In the genomic region with DNA sequence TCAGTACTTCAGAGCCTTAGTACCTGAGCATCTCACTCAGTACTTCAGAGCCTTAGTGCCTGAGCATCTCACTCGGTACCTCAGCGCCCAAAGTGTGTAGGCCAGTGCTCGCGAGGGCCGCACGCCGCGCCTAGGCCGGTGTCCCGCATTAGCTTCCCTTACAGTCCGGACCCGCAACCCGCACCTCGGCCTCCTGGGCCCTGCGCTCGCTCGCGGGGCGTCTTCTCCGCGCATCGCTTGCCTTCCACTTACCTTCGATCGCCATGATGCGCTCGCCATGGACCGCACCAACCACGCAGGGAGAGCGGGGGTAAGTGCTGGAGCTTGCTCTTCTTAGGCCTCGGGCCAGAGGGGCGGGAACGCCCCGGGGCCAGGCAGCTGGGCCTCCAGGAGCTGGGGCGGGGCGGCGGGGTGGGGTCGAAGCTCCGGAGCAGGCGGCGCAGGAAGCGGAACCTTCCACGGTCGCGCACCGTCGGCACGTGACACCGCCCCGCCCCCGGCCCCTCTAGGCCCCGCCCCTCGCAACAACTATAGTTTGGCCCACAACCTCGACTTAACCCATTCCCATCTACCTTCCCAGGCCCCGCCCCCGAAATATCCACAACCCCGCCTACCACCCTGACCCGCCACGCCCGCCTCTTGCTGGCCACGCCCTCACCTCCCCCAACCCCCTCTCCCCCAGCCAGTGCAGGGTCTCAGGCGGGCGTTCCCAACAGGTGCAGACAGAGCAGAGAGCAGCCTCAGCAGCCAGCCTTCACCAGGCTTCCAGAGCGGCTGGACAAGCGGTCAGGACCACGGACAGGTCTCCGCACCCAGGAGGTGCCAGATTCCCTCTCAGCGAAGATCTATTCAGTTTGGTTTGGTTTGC, we compare ENCODE assay signal across 8 mouse cellular contexts. TPM values are rescaled to one million over a fixed set of nuclear protein-coding genes. Genes with fewer than 3 reads are reported as not detected.
DNase-seq lines count a peak whose midpoint lies in the region; ATAC-seq and TF ChIP-seq lines count a peak whose summit lies in the region.

A gene (minus strand): TSS at position 405 of the 868 bp plus-strand sequence.

- in situ Hi-C loops in ES-E14 (cut with MboI; ENCODE audit: low sequenced_read_pairs in 2 of 2, unreplicated experiment in 2 of 2), result no loop called here

- peak; percentile 87 for ATAC-seq in erythroblast, adult 5-6 weeks (replicated peaks; ENCODE audit: low FRiP score, poor library complexity, severe bottlenecking)
- peak; percentile 92 for ATAC-seq in heart, embryonic 16.5 days (replicated peaks; ENCODE audit: extremely low read depth, insufficient read depth, low FRiP score)

- H3K36me3 ChIP-seq in ES-E14 (ENCODE audit: control insufficient read depth, insufficient read depth, low read length, poor library complexity, severe bottlenecking), result no peaks in the 10 kb centered on the region
- no peaks in the 10 kb centered on the region for H3K36me3 ChIP-seq in heart, embryonic 16.5 days (ENCODE audit: control insufficient read depth, insufficient read depth)

- peak within 1 kb of the TSS; percentile 69 to 72 for H3K4me3 ChIP-seq in ES-E14 (ENCODE audit: insufficient read depth in 1 of 2, low read depth in 1 of 2, low read length in 2 of 2, poor library complexity in 1 of 2, severe bottlenecking in 1 of 2)
- peak within 1 kb of the TSS; percentile 60 for H3K4me3 ChIP-seq in heart, embryonic 16.5 days (ENCODE audit: low read length)
- H3K4me3 ChIP-seq in lung, adult 2 months (replicated peaks; ENCODE audit: extremely low read depth, low read depth, low read length), result peak within 1 kb of the TSS; percentile 28

- peak within 1 kb of the TSS; percentile 76 for H3K9ac ChIP-seq in ES-E14 (ENCODE audit: insufficient read depth, low read depth, low read length, poor library complexity, severe bottlenecking)
- H3K9ac ChIP-seq in heart, embryonic 16.5 days (ENCODE audit: low read length), result peak within 1 kb of the TSS; percentile 23; the same call in 1 of the 2 replicates

- no peak for TF ChIP-seq POLR2A in lung, adult 2 months (IDR thresholded peaks at IDR 0.05; ENCODE audit: borderline replicate concordance, extremely low read depth, low read depth, low read length)

- peaks cover 0 to 2% of the 10 kb centered on the region in 2 experiments; a peak in 1 of 4 replicates for H3K4me1 ChIP-seq in ES-E14 (ENCODE audit: control insufficient read depth in 2 of 2, insufficient read depth in 2 of 2, low read length in 2 of 2, poor library complexity in 1 of 2)
- H3K4me1 ChIP-seq in heart, embryonic 16.5 days (ENCODE audit: control insufficient read depth, insufficient read depth, low read length), result no peaks in the 10 kb centered on the region
- no peaks in the 10 kb centered on the region for H3K4me1 ChIP-seq in lung, adult 2 months (ENCODE audit: control insufficient read depth, insufficient read depth, low read length)

- no peak within 1 kb of the TSS; the same call in 1 of the 2 replicates for H3K27ac ChIP-seq in ES-E14 (ENCODE audit: insufficient read depth, low read depth, low read length, poor library complexity, severe bottlenecking)
- no peak within 1 kb of the TSS for H3K27ac ChIP-seq in heart, embryonic 16.5 days (ENCODE audit: low read length)

- no peaks in the 10 kb centered on the region for H3K9me3 ChIP-seq in ES-E14 (ENCODE audit: control insufficient read depth, insufficient read depth, low read depth, low read length)
- no peaks in the 10 kb centered on the region for H3K9me3 ChIP-seq in heart, embryonic 16.5 days (replicated peaks; ENCODE audit: control insufficient read depth, low read length)

- DNase-seq in ES-E14 (ENCODE audit: low read depth, low spot score), result peak; percentile 92
- peak; percentile 55 for DNase-seq in brain, embryonic 18.5 days (ENCODE audit: low read depth, low spot score)
- peak; percentile 84 to 88 for DNase-seq in kidney, postnatal 36 days
- DNase-seq in lung, adult 2 months, result peak; percentile 12
- DNase-seq in ovary, postnatal 10 days (ENCODE audit: low spot score), result peak; percentile 54
- peak; percentile 82 for DNase-seq in thymus, postnatal 14 days

- no peak for TF ChIP-seq CTCF in lung, adult 2 months (IDR thresholded peaks at IDR 0.05; ENCODE audit: insufficient read depth, low read length)

- peak within 1 kb of the TSS; percentile 90 for H3K4me2 ChIP-seq in heart, embryonic 16.5 days (ENCODE audit: low read depth, low read length)

- 2% methylated on average over 56 of the region's 67 CpGs for WGBS in heart, embryonic 16.5 days
- WGBS in lung, adult 2 months, result 2% methylated on average over 58 of the region's 67 CpGs

- peaks cover 6% of the 10 kb centered on the region for H3K27me3 ChIP-seq in heart, embryonic 16.5 days (ENCODE audit: control insufficient read depth, insufficient read depth, low read length)

TF ChIP-seq in ES-E14, 5 proteins besides CTCF, POLR2A, EP300 and RAD21:
- TF ChIP-seq MAFK (IDR thresholded peaks at IDR 0.05; ENCODE audit: insufficient read depth, low read depth, low read length) (no peak), CHD2 (IDR thresholded peaks at IDR 0.05; ENCODE audit: low read depth, low read length) (no peak), HCFC1 (IDR thresholded peaks at IDR 0.05; ENCODE audit: borderline replicate concordance, insufficient read depth, low read length) (no peak), ZC3H11A (IDR thresholded peaks at IDR 0.05; ENCODE audit: borderline replicate concordance, low read depth, low read length) (no peak), ZNF384 (IDR thresholded peaks at IDR 0.05; ENCODE audit: low read depth, low read length) (no peak)

RNA-seq across cellular contexts. Expression of the gene that starts here (rescaled TPM):
- total RNA-seq in ES-E14 (2012; rRNA removed), result 8.5 and 15.1 TPM in 2 replicates
- 17.1 and 18.8 TPM in 2 replicates for total RNA-seq in erythroblast, adult 5-6 weeks (2015; ENCODE audit: low replicate concordance)
- 31.9 and 41.0 TPM in 2 replicates for total RNA-seq in erythroblast, adult 5-6 weeks (2017; ENCODE audit: low replicate concordance)
- polyA plus RNA-seq in heart, embryonic 16.5 days (2015; fragmentation: Nextera tagmentation; extraction: Ambion mirVana), result 0.24 and 0.34 TPM in 2 replicates
- polyA plus RNA-seq in lung, adult 2 months (2012; rRNA removed), result 0.07 and 0.11 TPM in 2 replicates

Comparison
In these comparisons a context has a peak if more than half of its experiments do, and no peak if none do; other contexts are left out.
1. Peak in ATAC-seq, H3K4me3 ChIP-seq, H3K9ac ChIP-seq and H3K4me2 ChIP-seq in heart, embryonic 16.5 days; RNA of the gene not detected or under 1 TPM.
2. Peak in DNase-seq and H3K4me3 ChIP-seq in lung, adult 2 months; RNA of the gene not detected or under 1 TPM.
3. DNase-seq: peak in every context shown above with its lines; median percentile 92 in ES-E14; 86 in kidney, postnatal 36 days; 82 in thymus, postnatal 14 days; 55 in brain, embryonic 18.5 days; 54 in ovary, postnatal 10 days; 12 in lung, adult 2 months.